Mouse (Mus musculus): ENCODE results near the gene Cyp2a5. TPM values are rescaled to one million over a fixed set of nuclear protein-coding genes. Genes with fewer than 3 reads are reported as not detected.
"Not testable (repeated sequence)": the region's sequence is repeated elsewhere in the genome, so short reads cannot be mapped to it uniquely, and the experiment has no call there.

The Cyp2a5 gene
- polyA plus RNA-seq (2014; fragmentation: Nextera tagmentation; extraction: Ambion mirVana), result 0.15 and 0.37 TPM in 2 replicates

DNA sequence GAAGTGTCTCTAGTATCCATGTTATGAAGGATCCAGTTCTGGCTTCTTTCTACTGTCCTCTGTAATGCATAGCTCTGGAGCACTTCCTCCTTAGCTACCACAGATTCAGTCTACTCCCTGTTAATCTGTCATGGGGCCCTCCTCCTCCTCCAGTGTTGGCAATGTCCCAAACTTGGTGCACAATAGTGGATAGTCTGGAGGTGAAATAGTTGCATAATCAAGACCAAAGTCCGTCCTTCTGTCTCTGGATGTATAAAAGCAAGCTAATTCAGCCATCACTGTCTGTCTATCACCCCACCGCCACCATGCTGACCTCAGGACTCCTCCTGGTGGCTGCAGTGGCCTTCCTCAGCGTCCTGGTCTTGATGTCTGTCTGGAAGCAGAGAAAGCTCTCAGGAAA is at the start of gene Cyp2a5:
Gene Cyp2a5 (plus strand): TSS at position 247 of the 400 bp plus-strand sequence.
- DNase-seq (ENCODE audit: low spot score); H3K36me3 ChIP-seq (ENCODE audit: control insufficient read depth, insufficient read depth, low read length); H3K4me3 ChIP-seq (ENCODE audit: low read depth, low read length); ATAC-seq; H3K9me3 ChIP-seq (replicated peaks; ENCODE audit: control insufficient read depth, low read length); H3K4me1 ChIP-seq (ENCODE audit: control insufficient read depth, insufficient read depth, low read length); H3K4me2 ChIP-seq (ENCODE audit: low read length); H3K27ac ChIP-seq (ENCODE audit: low read depth, low read length); H3K9ac ChIP-seq (ENCODE audit: low read length); H3K27me3 ChIP-seq (replicated peaks; ENCODE audit: control insufficient read depth, insufficient read depth, low read length): not testable (repeated sequence)
- WGBS, result 64% methylated on average over 3 of the region's 3 CpGs

DNA sequence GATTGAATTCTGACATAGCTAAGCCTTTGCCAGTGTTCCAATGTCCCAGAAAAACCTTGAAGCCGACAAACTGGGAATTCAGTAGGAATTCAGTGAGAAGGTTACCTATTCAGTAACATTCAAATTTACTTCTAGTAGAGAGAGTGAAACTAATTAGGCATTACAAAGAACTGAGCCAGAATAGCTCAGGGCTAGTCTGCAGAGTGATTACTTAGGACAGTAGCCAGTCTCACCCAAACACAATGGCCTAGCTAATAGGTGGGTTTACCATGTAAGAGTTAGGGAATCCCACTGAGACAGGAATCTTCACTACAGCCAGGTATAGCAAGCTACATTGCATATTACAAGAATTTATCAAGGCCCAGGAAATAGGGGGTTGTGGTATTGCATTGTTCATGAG is 49.1 kb upstream of the Cyp2a5 start:
- not testable (repeated sequence) for H3K36me3 ChIP-seq (ENCODE audit: control insufficient read depth, insufficient read depth, low read length); DNase-seq (ENCODE audit: low spot score); H3K27ac ChIP-seq (ENCODE audit: low read depth, low read length); H3K9ac ChIP-seq (ENCODE audit: low read length); H3K9me3 ChIP-seq (replicated peaks; ENCODE audit: control insufficient read depth, low read length); H3K4me2 ChIP-seq (ENCODE audit: low read length); H3K4me1 ChIP-seq (ENCODE audit: control insufficient read depth, insufficient read depth, low read length); H3K27me3 ChIP-seq (replicated peaks; ENCODE audit: control insufficient read depth, insufficient read depth, low read length); ATAC-seq; H3K4me3 ChIP-seq (ENCODE audit: low read depth, low read length)
- 29% methylated on average over 1 of the region's 1 CpGs for whole genome bisulfite sequencing

- H3K27ac ChIP-seq (ENCODE audit: low read depth, low read length), result no peak overlapping the region
- no peak overlapping the region for H3K9ac ChIP-seq (ENCODE audit: low read length)
- ATAC-seq (no peak), DNase-seq (ENCODE audit: low spot score) (no peak)
- WGBS, result 88% methylated on average over 6 of the region's 6 CpGs
- H3K9me3 ChIP-seq (replicated peaks; ENCODE audit: control insufficient read depth, low read length), result no peaks in the 10 kb centered on the region
- H3K27me3 ChIP-seq (replicated peaks; ENCODE audit: control insufficient read depth, insufficient read depth, low read length), result no peaks in the 10 kb centered on the region
- H3K4me1 ChIP-seq (ENCODE audit: control insufficient read depth, insufficient read depth, low read length), result no peaks in the 10 kb centered on the region
- H3K4me3 ChIP-seq (ENCODE audit: low read depth, low read length), result no peak overlapping the region
- H3K4me2 ChIP-seq (ENCODE audit: low read length), result no peak overlapping the region
- H3K36me3 ChIP-seq (ENCODE audit: control insufficient read depth, insufficient read depth, low read length), result no peaks in the 10 kb centered on the region
These were observed 45.1 kb upstream of the Cyp2a5 start for GRCm38 (mm10) chr7:26789984-26790383.

DNA sequence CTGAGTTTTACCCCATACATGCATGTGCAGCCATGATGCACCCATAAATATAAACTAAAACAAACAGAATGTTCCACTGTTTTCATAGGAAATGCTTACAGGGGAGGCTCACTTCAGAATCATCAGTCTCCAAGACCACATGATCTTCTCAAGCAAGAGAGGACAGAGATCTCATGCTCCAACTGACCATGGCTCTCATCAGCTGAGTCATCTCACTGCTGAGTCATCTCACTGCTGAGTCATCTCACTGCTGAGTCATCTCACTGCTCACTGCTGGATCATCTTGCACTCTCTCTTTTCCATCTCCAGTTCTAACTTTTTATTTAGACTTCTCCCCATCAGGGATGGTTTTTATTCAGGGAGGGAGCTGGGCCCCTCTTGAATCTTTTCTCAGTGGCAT is 35.0 kb upstream of the Cyp2a5 start:
- Histone ChIP-seq H3K4me3 (ENCODE audit: low read depth, low read length) (no peak overlapping the region), H3K9ac (ENCODE audit: low read length) (no peak overlapping the region), H3K4me2 (ENCODE audit: low read length) (no peak overlapping the region), H3K27ac (ENCODE audit: low read depth, low read length) (no peak overlapping the region), H3K36me3 (ENCODE audit: control insufficient read depth, insufficient read depth, low read length) (no peaks in the 10 kb centered on the region), H3K4me1 (ENCODE audit: control insufficient read depth, insufficient read depth, low read length) (no peaks in the 10 kb centered on the region), H3K27me3 (replicated peaks; ENCODE audit: control insufficient read depth, insufficient read depth, low read length) (no peaks in the 10 kb centered on the region), H3K9me3 (replicated peaks; ENCODE audit: control insufficient read depth, low read length) (no peaks in the 10 kb centered on the region)
- no peak for ATAC-seq
- no peak for DNase-seq (ENCODE audit: low spot score)

GRCm38 (mm10) chr7:26800996-26801395 is 34.1 kb upstream of the Cyp2a5 start:
- Histone ChIP-seq H3K27me3 (replicated peaks; ENCODE audit: control insufficient read depth, insufficient read depth, low read length) (no peaks in the 10 kb centered on the region), H3K27ac (ENCODE audit: low read depth, low read length) (no peak overlapping the region), H3K4me3 (ENCODE audit: low read depth, low read length) (no peak overlapping the region), H3K4me2 (ENCODE audit: low read length) (no peak overlapping the region), H3K9ac (ENCODE audit: low read length) (no peak overlapping the region), H3K4me1 (ENCODE audit: control insufficient read depth, insufficient read depth, low read length) (no peaks in the 10 kb centered on the region), H3K36me3 (ENCODE audit: control insufficient read depth, insufficient read depth, low read length) (no peaks in the 10 kb centered on the region), H3K9me3 (replicated peaks; ENCODE audit: control insufficient read depth, low read length) (no peaks in the 10 kb centered on the region)
- ATAC-seq, result no peak
- no peak for DNase-seq (ENCODE audit: low spot score)
- WGBS, result 87% methylated on average over 1 of the region's 1 CpGs

- no peaks in the 10 kb centered on the region for H3K36me3 ChIP-seq (ENCODE audit: control insufficient read depth, insufficient read depth, low read length)
- H3K27me3 ChIP-seq (replicated peaks; ENCODE audit: control insufficient read depth, insufficient read depth, low read length), result no peaks in the 10 kb centered on the region
- no peak within 1 kb of the TSS for H3K9ac ChIP-seq (ENCODE audit: low read length)
- no peaks in the 10 kb centered on the region for H3K4me1 ChIP-seq (ENCODE audit: control insufficient read depth, insufficient read depth, low read length)
- H3K27ac ChIP-seq (ENCODE audit: low read depth, low read length), result no peak within 1 kb of the TSS
- H3K9me3 ChIP-seq (replicated peaks; ENCODE audit: control insufficient read depth, low read length), result no peaks in the 10 kb centered on the region
- WGBS, result 92% methylated on average over 2 of the region's 2 CpGs
- DNase-seq (ENCODE audit: low spot score) (no peak), ATAC-seq (no peak)
- no peak within 1 kb of the TSS for H3K4me3 ChIP-seq (ENCODE audit: low read depth, low read length)
- no peak within 1 kb of the TSS for H3K4me2 ChIP-seq (ENCODE audit: low read length)
These were observed 26.5 kb upstream of the Cyp2a5 start, which contains the start of gene Cyp2g1 for GRCm38 (mm10) chr7:26808592-26808991. Gene Cyp2g1, plus strand, starts transcription at chr7:26808892.

GRCm38 (mm10) chr7:26831556-26832292 is 3.4 kb upstream of the Cyp2a5 start:
- not testable (repeated sequence) for H3K9me3 ChIP-seq (replicated peaks; ENCODE audit: control insufficient read depth, low read length); H3K9ac ChIP-seq (ENCODE audit: low read length); H3K27ac ChIP-seq (ENCODE audit: low read depth, low read length); ATAC-seq; H3K36me3 ChIP-seq (ENCODE audit: control insufficient read depth, insufficient read depth, low read length); H3K4me2 ChIP-seq (ENCODE audit: low read length); H3K27me3 ChIP-seq (replicated peaks; ENCODE audit: control insufficient read depth, insufficient read depth, low read length); H3K4me3 ChIP-seq (ENCODE audit: low read depth, low read length); H3K4me1 ChIP-seq (ENCODE audit: control insufficient read depth, insufficient read depth, low read length); DNase-seq (ENCODE audit: low spot score)
- WGBS, result 90% methylated on average over 9 of the region's 9 CpGs

DNA sequence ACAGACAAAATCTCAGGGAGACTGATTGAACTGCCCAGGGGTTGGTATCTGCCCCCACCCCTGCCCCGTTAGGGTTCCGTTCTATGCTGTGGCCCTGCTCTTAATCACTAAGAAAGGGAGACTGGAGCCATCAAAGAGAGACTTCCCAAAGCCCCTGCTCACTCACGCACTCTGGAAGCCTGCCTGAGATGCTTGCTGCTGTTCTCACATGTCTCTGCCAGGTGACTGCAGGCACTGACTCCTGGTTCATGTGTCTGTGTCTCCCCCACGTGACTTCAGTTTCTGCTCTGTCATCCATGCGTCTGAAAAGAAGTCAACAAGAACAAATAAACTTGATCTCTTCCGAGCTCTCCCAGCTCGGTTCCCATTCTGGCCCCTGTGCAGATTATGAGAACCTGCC is 2.4 kb upstream of the Cyp2a5 start:
- H3K27ac ChIP-seq (ENCODE audit: low read depth, low read length); H3K4me2 ChIP-seq (ENCODE audit: low read length); H3K4me3 ChIP-seq (ENCODE audit: low read depth, low read length); H3K9ac ChIP-seq (ENCODE audit: low read length); H3K36me3 ChIP-seq (ENCODE audit: control insufficient read depth, insufficient read depth, low read length); ATAC-seq; H3K9me3 ChIP-seq (replicated peaks; ENCODE audit: control insufficient read depth, low read length); DNase-seq (ENCODE audit: low spot score); H3K27me3 ChIP-seq (replicated peaks; ENCODE audit: control insufficient read depth, insufficient read depth, low read length); H3K4me1 ChIP-seq (ENCODE audit: control insufficient read depth, insufficient read depth, low read length): not testable (repeated sequence)
- WGBS, result 80% methylated on average over 7 of the region's 7 CpGs

DNA sequence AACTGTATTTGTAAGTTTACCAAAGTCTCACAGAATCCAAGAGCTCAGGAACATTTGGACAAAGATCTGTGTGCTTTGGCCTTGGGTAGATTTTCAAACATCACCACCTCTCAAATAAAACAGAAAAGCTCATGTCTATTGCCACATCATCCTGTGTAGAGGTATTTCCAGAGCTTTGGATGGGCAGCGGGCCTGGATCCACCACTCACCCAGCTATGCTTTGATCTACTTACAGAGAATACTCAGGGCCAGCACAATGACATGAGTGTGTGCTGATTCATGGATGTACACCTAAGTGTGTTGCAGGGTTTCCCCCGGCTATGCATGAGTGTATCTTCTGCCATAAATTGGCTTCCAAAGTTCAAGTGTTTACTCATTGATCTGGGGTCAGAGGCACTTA is 8.3 kb downstream of the Cyp2a5 start:
- H3K4me1 ChIP-seq (ENCODE audit: control insufficient read depth, insufficient read depth, low read length), result not testable (repeated sequence)
- WGBS, result 85% methylated on average over 2 of the region's 2 CpGs

More for the DNA sequence above, 8.3 kb downstream of the Cyp2a5 start:
- H3K27ac ChIP-seq (ENCODE audit: low read depth, low read length); H3K9me3 ChIP-seq (replicated peaks; ENCODE audit: control insufficient read depth, low read length); H3K27me3 ChIP-seq (replicated peaks; ENCODE audit: control insufficient read depth, insufficient read depth, low read length); H3K4me2 ChIP-seq (ENCODE audit: low read length); H3K9ac ChIP-seq (ENCODE audit: low read length); DNase-seq (ENCODE audit: low spot score); H3K4me3 ChIP-seq (ENCODE audit: low read depth, low read length); ATAC-seq; H3K36me3 ChIP-seq (ENCODE audit: control insufficient read depth, insufficient read depth, low read length): not testable (repeated sequence)
